Mouse (Mus musculus) CH12.LX (cell line): Measurements from ENCODE around the gene Vmn2r77.

Experiments used
- CTCF ChIP-seq, 2 experiments: IDR thresholded peaks in 1 of 2; conservative IDR thresholded peaks in 1 of 2; 2 replicates each; pipeline ENCODE4 v1.5.1; 2011 to 2012; ENCODE audit warnings: low read depth in 2 of 2, low read length in 2 of 2, improper control_type of control experiment in 1 of 2, inconsistent platforms in 1 of 2, mild to moderate bottlenecking in 1 of 2, moderate library complexity in 1 of 2
- EP300 ChIP-seq: IDR thresholded peaks from 2 replicates; pipeline ENCODE4 v1.6.1; 2011; ENCODE audit warnings: low read length, improper control_type of control experiment
- IRF4 ChIP-seq: IDR thresholded peaks from 2 replicates; pipeline ENCODE4 v1.6.1; 2014; ENCODE audit warnings: low read depth, mild to moderate bottlenecking, inconsistent platforms, low read length, improper control_type of control experiment
- NELFE ChIP-seq: IDR thresholded peaks from 2 replicates; pipeline ENCODE4 v1.6.1; 2011; ENCODE audit warnings: low read depth, low read length, improper control_type of control experiment
- POLR2A ChIP-seq: IDR thresholded peaks from 2 replicates; pipeline ENCODE4 v1.6.1; 2011; ENCODE audit warnings: low read depth, mild to moderate bottlenecking, improper control_type of control experiment, low read length
- TBP ChIP-seq: conservative IDR thresholded peaks from 2 replicates; pipeline ENCODE4 v1.6.1; 2011; ENCODE audit warnings: low read depth, low read length, improper control_type of control experiment

DNA sequence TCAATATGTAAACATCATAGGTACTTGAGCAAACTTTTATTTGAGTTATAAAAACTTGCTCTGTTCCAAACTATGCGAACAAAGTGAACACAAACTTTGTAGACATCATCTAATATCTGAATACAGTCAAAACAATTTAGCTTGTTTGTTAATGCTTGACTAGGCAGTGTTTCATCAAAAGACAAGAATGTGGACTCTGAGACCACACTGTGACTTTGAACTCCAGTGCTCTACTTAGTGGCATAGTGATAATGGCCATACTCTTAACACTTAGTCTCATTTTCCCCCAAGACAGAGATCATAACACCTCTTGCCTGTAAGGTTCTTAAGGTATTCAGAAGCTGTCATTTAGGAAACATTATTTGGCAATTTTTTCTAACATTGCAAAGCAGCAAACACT is 34.1 kb upstream of the Vmn2r77 start:
- TF ChIP-seq POLR2A (no peak), NELFE (no peak), IRF4 (no peak), CTCF (conservative IDR thresholded peaks at IDR 0.05 in 1 of 2, IDR thresholded peaks at IDR 0.05 in 1 of 2; ENCODE audit: low read depth in 2 of 2, low read length in 2 of 2) (no peak), EP300 (no peak), TBP (no peak)
